Mouse (Mus musculus): ENCODE results near the gene Mto1. TPM values are rescaled to one million over a fixed set of nuclear protein-coding genes. Genes with fewer than 3 reads are reported as not detected.

Mto1 gene
- 15.9 and 21.2 TPM in 2 replicates for polyA plus RNA-seq (2012; rRNA removed)

DNA sequence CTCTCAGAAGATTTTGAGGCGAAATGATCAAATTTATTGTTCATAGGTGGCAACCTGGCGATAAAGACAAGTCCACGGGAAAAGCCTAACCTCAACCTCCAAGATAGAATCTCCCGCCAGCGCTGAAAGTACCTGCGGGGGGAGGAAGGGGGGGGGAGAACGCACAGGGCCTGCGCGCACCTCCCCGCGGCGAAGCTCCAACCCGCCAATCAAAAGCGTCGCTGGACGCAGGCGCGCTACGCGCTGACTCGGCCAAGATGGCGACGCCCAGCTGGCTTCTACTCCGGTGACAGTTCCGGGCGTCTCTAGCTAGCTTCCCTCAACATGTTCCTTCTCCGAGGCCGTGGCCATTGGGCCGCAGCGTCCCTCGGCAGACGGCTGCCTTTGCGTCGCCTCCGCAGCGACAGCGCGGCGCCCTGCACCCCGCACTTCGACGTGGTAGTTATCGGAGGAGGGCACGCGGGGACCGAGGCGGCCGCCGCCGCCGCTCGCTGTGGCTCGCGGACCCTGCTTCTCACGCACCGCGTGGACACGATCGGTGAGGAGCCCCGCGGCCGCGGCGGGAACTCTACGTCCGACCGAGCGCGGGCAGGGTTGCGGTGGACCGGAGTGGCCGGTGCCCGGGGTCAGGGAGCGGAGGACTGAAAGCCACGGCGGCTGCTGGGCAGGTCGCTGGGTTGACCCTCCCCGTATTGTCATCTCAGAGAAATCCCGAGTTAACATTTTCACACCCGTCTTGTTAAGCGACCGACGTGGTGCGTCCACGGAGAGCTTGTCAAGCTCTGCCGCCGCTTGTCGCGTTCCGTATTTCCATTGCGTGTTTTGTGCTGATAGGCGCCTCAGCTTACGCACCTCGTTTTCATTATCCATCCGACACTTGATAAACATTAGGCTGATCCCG, at the start of gene Mto1, which contains the start of gene Gm17324:
Gene Mto1, plus strand, starts transcription at position 236 of the 901 bp plus-strand sequence.
Gene Gm17324, minus strand, starts transcription at position 814 of the 901 bp plus-strand sequence.

GRCm38 (mm10) chr9:78442579-78443392, 5.2 kb upstream of the Mto1 start, which contains the start of gene Cgas:
Gene Cgas (minus strand): TSS chr9:78443237.

GRCm38 (mm10) chr9:78488890-78489420, 40.9 kb downstream of the Mto1 start, which contains the start of gene Eef1a1:
Gene Eef1a1 (minus strand): TSS chr9:78489151.

Other genes with a start within 250 kb of the Mto1 start
- gene Gsta1, start 217.6 kb upstream of the Mto1 start, polyA plus RNA-seq (2012; rRNA removed): not detected in 2 replicates
- gene Gm3776, start 191.1 kb upstream of the Mto1 start, polyA plus RNA-seq (2012; rRNA removed): not detected in 2 replicates
- not detected in 2 replicates for gene Gm10639, start 158.3 kb upstream of the Mto1 start, polyA plus RNA-seq (2012; rRNA removed)
- gene Omt2a, start 133.4 kb upstream of the Mto1 start, polyA plus RNA-seq (2012; rRNA removed): not detected in 2 replicates
- not detected in 2 replicates for gene Omt2b, start 120.6 kb upstream of the Mto1 start, polyA plus RNA-seq (2012; rRNA removed)
- not detected in 2 replicates for gene Gsta2, start 92.4 kb upstream of the Mto1 start, polyA plus RNA-seq (2012; rRNA removed)
- 0.48 and 2.1 TPM in 2 replicates for gene Dppa5a, start 80.0 kb upstream of the Mto1 start, polyA plus RNA-seq (2012; rRNA removed)
- 1.8 and 2.7 TPM in 2 replicates for gene Ooep, start 69.5 kb upstream of the Mto1 start, polyA plus RNA-seq (2012; rRNA removed)
- 0.37 and 0.42 TPM in 2 replicates for gene Ddx43, start 52.4 kb upstream of the Mto1 start, polyA plus RNA-seq (2012; rRNA removed)
- gene Cgas, start 5.0 kb upstream of the Mto1 start, polyA plus RNA-seq (2012; rRNA removed): 0.56 and 0.96 TPM in 2 replicates
- gene Gm17324, start 578 bp downstream of the Mto1 start, polyA plus RNA-seq (2012; rRNA removed): 0.06 and 0.08 TPM in 2 replicates
- gene Eef1a1, start 40.9 kb downstream of the Mto1 start, polyA plus RNA-seq (2012; rRNA removed): 10,218 and 10,405 TPM in 2 replicates
- gene Slc17a5, start 139.8 kb downstream of the Mto1 start, polyA plus RNA-seq (2012; rRNA removed): 4.5 and 7.1 TPM in 2 replicates
- 2.1 and 3.1 TPM in 2 replicates for gene Cd109, start 167.3 kb downstream of the Mto1 start, polyA plus RNA-seq (2012; rRNA removed)

Data from central nervous system, embryonic 11.5 days (tissue).